Mouse (Mus musculus) retina, adult 2 months (tissue): ENCODE data around the gene Cox6b1.
A peak's percentile ranks its signal among the peaks of the same experiment; 100 is the strongest.

Source experiments
- DNase-seq: peaks from one replicate; pipeline ENCODE4 v3.0.0-alpha.2; 2012; ENCODE audit warnings: low read depth, low spot score

The Cox6b1 gene

GRCm38 (mm10) chr7:30610043-30610442, 15.9 kb downstream of the Cox6b1 start:
- DNase-seq = no peak

DNA sequence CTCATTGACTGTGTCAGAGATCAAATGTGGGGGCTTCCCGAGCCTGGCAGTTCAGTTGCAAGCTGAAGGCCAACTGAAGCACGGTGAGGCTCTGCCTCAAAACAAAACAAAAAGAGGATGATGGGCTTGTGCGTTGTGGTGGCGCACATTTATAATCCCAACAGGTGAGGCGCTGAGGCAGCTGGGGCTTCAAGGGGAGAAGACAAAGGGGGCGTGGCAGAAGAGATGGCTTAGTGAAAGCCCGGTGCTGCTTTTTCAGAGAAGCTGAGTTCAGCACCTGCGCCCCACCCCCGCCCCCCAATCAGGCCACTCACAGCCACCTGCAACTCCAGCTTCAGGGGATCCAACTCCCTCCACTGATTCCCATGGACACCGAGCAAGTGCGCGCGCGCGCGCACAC, 17.5 kb downstream of the Cox6b1 start:
- DNase-seq = no peak

GRCm38 (mm10) chr7:30607706-30608309, 18.1 kb downstream of the Cox6b1 start:
- DNase-seq = no peak

DNA sequence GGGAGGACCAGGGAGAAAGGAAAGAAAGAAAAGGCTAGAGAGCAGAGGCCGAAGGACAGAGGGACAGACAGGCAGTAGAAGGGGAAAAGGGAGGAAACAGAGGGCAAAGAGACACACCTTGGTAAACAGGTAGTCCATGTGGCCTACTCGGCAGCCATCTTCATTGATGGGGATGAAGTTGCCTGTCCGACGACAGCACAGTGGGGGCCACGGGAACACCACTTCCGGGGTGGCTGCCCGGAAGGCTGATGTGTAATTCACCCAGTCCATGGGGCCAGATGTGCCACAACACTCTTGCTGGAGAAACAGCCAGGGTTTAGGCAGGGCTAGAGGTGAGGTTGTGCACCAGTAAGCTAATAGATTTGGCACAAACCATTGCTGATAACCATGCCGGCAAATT, 21.0 kb downstream of the Cox6b1 start:
- DNase-seq = no peak

DNA sequence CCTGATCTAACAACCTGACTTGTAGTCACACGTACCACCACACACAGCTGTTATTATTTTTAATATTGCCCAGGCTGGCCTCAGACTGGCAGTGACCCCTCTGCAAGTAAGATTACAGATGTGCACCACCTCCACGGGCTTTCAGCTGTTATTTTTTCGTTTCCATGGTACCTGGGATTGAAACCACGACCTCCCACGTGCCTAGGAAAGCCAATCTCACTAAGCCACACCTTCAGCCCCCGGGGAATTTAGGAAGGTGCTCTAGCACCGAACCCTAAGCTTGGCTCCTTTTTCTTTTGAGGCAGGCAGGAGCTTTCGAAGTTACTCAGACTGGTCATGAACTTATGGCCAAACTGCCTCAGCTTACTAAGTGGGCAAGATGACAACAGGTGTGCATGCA, 21.5 kb downstream of the Cox6b1 start:
- no peak for DNase-seq

- no peak for DNase-seq
Observed at GRCm38 (mm10) chr7:30602583-30602982, 23.4 kb downstream of the Cox6b1 start.

DNA sequence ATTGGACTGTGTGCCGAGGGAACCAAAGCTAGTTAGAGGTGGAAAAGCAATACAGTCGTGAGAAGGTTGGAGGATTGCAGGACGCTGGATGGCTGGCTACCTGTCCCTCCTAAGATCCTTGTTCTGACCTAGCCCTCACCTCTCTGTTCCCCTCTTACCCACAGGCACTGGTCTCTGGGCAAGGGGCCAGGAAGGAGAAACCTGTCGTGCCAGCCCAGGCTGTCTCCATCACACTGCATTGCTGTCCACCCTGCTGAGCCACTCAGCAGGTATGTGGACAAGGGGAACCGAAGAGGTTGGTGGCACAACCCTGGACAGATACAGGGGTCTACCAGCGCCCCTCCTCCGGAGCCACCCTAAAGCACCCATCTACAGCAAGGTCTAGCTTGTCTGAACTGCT, 25.3 kb downstream of the Cox6b1 start:
- no peak for DNase-seq

GRCm38 (mm10) chr7:30599933-30600353, 26.0 kb downstream of the Cox6b1 start:
- DNase-seq = peak; percentile 70

GRCm38 (mm10) chr7:30598786-30599185, 27.2 kb downstream of the Cox6b1 start, which contains the start of gene Zbtb32:
Gene Zbtb32, minus strand, starts transcription at chr7:30598909.
- DNase-seq = no peak

- DNase-seq = no peak
Observed at GRCm38 (mm10) chr7:30596811-30597210, 29.1 kb downstream of the Cox6b1 start.

DNA sequence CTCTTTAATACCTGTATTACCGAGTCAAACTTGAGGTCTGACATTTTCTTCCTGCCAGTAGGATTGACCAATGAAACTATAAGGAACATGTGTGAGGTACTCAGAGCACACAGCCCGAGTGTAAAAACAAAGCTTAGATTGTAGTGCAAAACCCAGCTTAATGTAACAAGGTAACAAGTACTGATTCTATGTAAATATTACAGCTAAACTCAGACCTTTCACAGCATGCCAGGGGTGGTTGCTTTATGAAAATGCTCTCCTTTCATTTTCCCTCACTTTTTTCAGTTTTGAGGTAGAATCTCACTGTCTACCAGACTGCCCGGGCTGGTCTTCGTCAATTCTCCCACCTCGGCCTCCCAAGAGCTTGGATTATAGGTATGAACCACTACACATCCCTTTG, 29.9 kb downstream of the Cox6b1 start:
- DNase-seq = no peak

- no peak for DNase-seq
Observed at GRCm38 (mm10) chr7:30594510-30595024, 31.4 kb downstream of the Cox6b1 start.

- no peak for DNase-seq
Observed at GRCm38 (mm10) chr7:30593579-30594509, 32.1 kb downstream of the Cox6b1 start.

DNA sequence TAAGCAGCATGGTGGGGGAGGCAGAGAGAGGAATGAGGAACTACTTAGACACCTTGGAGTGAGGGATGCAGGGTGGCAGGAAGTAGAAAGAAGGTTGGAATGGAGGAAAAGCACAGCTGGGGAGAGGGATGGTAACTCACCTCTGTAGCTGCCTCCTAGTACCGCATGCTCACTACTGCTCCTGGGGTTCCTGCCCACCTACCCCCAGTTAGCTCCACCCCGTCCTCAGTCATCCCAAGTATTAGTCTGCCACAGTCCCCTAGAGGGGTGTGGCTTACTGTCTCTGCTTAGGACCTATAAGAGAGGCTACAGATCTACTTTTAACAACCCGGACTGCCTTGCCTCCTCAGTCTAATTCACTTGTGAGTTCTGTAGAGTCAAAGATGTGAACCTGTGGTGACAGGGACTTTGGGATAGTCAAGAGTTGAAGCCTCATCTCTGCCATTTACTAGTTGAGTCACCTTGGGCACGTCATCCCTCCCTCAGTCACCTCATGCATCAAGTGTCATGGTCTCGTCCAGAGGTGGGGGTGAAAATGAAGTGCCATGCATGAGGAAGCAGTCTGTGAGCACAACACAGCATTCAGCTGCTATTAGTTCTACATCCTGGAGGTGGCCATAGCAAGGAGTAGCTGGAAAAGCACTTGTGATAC, 33.1 kb downstream of the Cox6b1 start:
- no peak for DNase-seq

GRCm38 (mm10) chr7:30591605-30591951, 34.4 kb downstream of the Cox6b1 start:
- DNase-seq = no peak

DNA sequence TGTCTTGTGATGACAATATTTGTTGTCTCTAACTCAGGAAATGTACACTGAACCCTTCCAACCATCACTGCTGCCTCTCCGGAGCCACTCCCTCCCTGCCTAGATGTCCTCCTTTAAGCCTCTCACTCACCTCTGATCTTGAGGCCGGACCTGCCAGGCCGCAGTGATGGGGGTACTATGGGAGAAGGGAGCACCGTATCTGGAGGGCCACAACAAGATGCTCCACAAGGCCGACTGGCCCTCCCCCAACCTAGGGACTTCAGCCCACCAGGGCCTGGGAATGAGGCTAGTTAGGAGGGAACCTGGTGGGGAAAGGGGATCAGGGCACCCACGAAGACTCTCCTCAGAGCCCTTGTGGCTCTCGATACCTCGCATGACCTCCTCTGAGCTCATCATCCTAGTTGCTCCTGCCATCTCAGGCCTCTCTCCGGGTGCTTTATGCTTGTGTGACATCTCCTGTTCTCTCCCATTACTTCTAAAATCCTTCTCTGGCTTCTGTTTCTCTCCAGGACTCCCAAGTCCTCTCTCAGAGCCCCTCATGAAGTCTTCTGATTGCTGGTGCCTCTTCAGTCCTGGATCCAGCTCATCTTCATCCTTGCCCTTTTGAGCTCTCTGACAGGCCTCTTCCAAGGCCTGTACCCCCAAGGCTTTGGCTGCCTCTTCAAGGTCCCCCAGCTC, 34.9 kb downstream of the Cox6b1 start:
- DNase-seq = no peak

GRCm38 (mm10) chr7:30589435-30590301, 36.3 kb downstream of the Cox6b1 start:
- DNase-seq = peak; percentile 56

GRCm38 (mm10) chr7:30588676-30589434, 37.1 kb downstream of the Cox6b1 start, which contains the start of gene Kmt2b:
Gene Kmt2b, minus strand, starts transcription at chr7:30588726.
- DNase-seq = peak; percentile 88

GRCm38 (mm10) chr7:30587842-30588667, 37.9 kb downstream of the Cox6b1 start:
- DNase-seq = no peak
